Mouse (Mus musculus): ENCODE results near the gene Atp8a2. TPM values are rescaled to one million over a fixed set of nuclear protein-coding genes. Genes with fewer than 3 reads are reported as not detected.

Gene Atp8a2
- polyA plus RNA-seq, 1 experiment from 2014 or later: 9.0 TPM

DNA sequence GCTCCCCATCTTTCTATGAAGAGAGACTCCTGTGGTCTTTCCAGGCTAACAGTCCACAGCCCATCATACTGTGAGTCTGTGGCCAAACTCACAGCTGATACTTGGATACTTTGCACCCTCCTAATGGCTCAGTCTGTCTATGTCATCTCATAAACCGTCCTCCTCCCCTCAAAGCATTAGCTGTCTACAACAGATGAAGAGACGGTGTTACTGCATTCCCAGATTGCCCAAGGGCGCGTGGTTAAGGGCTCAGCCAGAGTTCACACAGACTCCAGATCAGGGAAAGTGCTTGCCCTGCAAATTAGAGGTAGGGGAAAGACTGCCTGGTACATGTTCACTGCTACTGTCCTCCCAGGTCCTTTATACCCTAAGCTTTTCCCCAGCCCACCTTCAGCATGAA is 515.1 kb downstream of the Atp8a2 start:
- H3K4me2 ChIP-seq (ENCODE audit: low read length): no peak overlapping the region
- no peaks in the 10 kb centered on the region for H3K27me3 ChIP-seq (ENCODE audit: control insufficient read depth, insufficient read depth, low read length)
- peaks cover 4 to 5% of the 10 kb centered on the region in 2 experiments; a peak in 1 of 4 replicates for H3K4me1 ChIP-seq (ENCODE audit: control insufficient read depth in 2 of 2, insufficient read depth in 2 of 2, low read length in 2 of 2)
- H3K27ac ChIP-seq (replicated peaks in 1 of 2; ENCODE audit: control insufficient read depth in 1 of 2, insufficient read depth in 1 of 2, low read depth in 2 of 2, low read length in 2 of 2): no peak overlapping the region
- H3K9ac ChIP-seq (ENCODE audit: low read length): no peak overlapping the region
- no peak overlapping the region for H3K4me3 ChIP-seq (ENCODE audit: control insufficient read depth in 1 of 2, insufficient read depth in 1 of 2, low read depth in 1 of 2, low read length in 2 of 2)
- no peaks in the 10 kb centered on the region for H3K36me3 ChIP-seq (ENCODE audit: control insufficient read depth, insufficient read depth, low read length)
- 58% methylated on average over 4 of the region's 4 CpGs for WGBS
- H3K9me3 ChIP-seq (ENCODE audit: control insufficient read depth, low read length): no peaks in the 10 kb centered on the region
- ATAC-seq (ENCODE audit: insufficient number of reproducible peaks, insufficient read depth, low FRiP score, low read depth): no peak

DNA sequence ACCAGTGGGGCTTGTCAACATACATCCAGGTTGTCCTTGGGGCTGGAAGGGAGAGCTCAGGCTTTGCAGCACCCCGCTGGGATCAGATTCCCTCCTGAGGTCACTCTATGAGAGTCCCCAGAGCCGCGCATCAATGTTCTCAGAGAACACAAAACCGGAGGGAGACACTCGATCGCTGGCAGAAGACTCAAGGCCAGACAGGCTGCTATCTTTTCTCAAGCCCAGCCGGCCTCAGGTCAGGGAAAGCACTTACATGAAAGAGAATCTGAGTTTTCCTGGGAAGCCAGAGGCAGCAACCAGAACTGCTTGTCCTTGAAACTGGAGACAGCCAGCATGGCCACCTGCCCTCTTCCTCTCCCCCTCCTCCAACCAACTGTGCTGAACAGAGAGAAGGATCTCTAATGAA is 519.4 kb downstream of the Atp8a2 start:
- ATAC-seq (ENCODE audit: insufficient number of reproducible peaks, insufficient read depth, low FRiP score, low read depth): no peak
- WGBS: 61% methylated on average over 7 of the region's 7 CpGs
- H3K4me2 ChIP-seq (ENCODE audit: low read length): no peak overlapping the region
- no peaks in the 10 kb centered on the region for H3K36me3 ChIP-seq (ENCODE audit: control insufficient read depth, insufficient read depth, low read length)
- H3K9me3 ChIP-seq (ENCODE audit: control insufficient read depth, low read length): no peaks in the 10 kb centered on the region
- H3K4me1 ChIP-seq (ENCODE audit: control insufficient read depth in 2 of 2, insufficient read depth in 2 of 2, low read length in 2 of 2): peaks cover 0 to 3% of the 10 kb centered on the region in 2 experiments; a peak in 1 of 4 replicates
- no peak overlapping the region for H3K27ac ChIP-seq (replicated peaks in 1 of 2; ENCODE audit: control insufficient read depth in 1 of 2, insufficient read depth in 1 of 2, low read depth in 2 of 2, low read length in 2 of 2)
- no peak overlapping the region for H3K4me3 ChIP-seq (ENCODE audit: control insufficient read depth in 1 of 2, insufficient read depth in 1 of 2, low read depth in 1 of 2, low read length in 2 of 2)
- H3K9ac ChIP-seq (ENCODE audit: low read length): no peak overlapping the region
- H3K27me3 ChIP-seq (ENCODE audit: control insufficient read depth, insufficient read depth, low read length): no peaks in the 10 kb centered on the region

DNA sequence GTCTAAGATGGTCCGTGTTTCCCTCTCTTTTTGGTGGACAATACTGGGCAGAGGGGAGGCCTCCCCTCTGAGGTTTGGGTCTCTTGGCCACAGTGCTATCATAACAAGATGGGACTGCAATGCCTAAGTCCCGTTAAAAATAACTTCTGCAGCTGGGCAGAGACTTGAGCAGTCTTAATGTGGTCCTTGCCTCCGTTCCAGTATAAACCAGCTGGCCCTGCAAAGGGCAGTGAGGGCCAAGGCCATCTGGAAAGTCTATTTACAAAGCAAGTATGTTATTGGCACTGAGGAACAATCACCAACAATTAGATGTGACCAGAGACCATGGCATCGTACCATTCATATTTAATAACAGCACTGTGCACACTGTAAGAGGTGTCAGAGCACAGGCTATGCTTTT is 521.6 kb downstream of the Atp8a2 start:
- Histone ChIP-seq H3K27ac (replicated peaks in 1 of 2; ENCODE audit: control insufficient read depth in 1 of 2, insufficient read depth in 1 of 2, low read depth in 2 of 2, low read length in 2 of 2) (no peak overlapping the region), H3K36me3 (ENCODE audit: control insufficient read depth, insufficient read depth, low read length) (no peaks in the 10 kb centered on the region), H3K27me3 (ENCODE audit: control insufficient read depth, insufficient read depth, low read length) (no peaks in the 10 kb centered on the region), H3K4me2 (ENCODE audit: low read length) (no peak overlapping the region), H3K4me1 (ENCODE audit: control insufficient read depth in 2 of 2, insufficient read depth in 2 of 2, low read length in 2 of 2) (peaks cover 0 to 3% of the 10 kb centered on the region in 2 experiments; a peak in 1 of 4 replicates), H3K9me3 (ENCODE audit: control insufficient read depth, low read length) (no peaks in the 10 kb centered on the region), H3K4me3 (ENCODE audit: control insufficient read depth in 1 of 2, insufficient read depth in 1 of 2, low read depth in 1 of 2, low read length in 2 of 2) (no peak overlapping the region), H3K9ac (ENCODE audit: low read length) (no peak overlapping the region)
- 61% methylated on average over 4 of the region's 4 CpGs for WGBS
- ATAC-seq (ENCODE audit: insufficient number of reproducible peaks, insufficient read depth, low FRiP score, low read depth): no peak

DNA sequence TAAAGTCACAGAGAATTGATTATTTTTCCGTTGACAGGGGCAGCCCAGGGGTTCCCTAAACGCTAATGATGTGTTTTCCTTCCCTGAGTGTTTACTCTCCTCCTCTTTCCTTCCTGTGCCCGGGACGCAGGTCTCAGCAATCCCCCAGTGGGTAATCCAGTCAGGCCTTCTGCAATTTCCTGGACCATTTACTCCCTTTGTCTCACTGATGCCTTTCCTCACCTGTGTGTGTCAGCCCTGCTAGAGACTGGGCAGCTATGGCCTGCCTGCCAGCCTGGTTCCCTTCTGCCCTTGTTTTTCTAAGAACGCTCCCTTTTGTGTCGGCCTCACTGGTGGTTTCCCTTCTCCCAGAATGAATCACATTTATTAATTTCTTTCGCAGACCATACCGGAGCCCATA is 522.4 kb downstream of the Atp8a2 start:
- Histone ChIP-seq H3K4me3 (ENCODE audit: control insufficient read depth in 1 of 2, insufficient read depth in 1 of 2, low read depth in 1 of 2, low read length in 2 of 2) (no peak overlapping the region), H3K27me3 (ENCODE audit: control insufficient read depth, insufficient read depth, low read length) (no peaks in the 10 kb centered on the region), H3K9ac (ENCODE audit: low read length) (no peak overlapping the region), H3K9me3 (ENCODE audit: control insufficient read depth, low read length) (no peaks in the 10 kb centered on the region), H3K4me2 (ENCODE audit: low read length) (no peak overlapping the region), H3K4me1 (ENCODE audit: control insufficient read depth in 2 of 2, insufficient read depth in 2 of 2, low read length in 2 of 2) (peaks cover 0 to 3% of the 10 kb centered on the region in 2 experiments; a peak in 1 of 4 replicates), H3K36me3 (ENCODE audit: control insufficient read depth, insufficient read depth, low read length) (no peaks in the 10 kb centered on the region), H3K27ac (replicated peaks in 1 of 2; ENCODE audit: control insufficient read depth in 1 of 2, insufficient read depth in 1 of 2, low read depth in 2 of 2, low read length in 2 of 2) (no peak overlapping the region)
- WGBS: 43% methylated on average over 8 of the region's 8 CpGs
- ATAC-seq (ENCODE audit: insufficient number of reproducible peaks, insufficient read depth, low FRiP score, low read depth): no peak

DNA sequence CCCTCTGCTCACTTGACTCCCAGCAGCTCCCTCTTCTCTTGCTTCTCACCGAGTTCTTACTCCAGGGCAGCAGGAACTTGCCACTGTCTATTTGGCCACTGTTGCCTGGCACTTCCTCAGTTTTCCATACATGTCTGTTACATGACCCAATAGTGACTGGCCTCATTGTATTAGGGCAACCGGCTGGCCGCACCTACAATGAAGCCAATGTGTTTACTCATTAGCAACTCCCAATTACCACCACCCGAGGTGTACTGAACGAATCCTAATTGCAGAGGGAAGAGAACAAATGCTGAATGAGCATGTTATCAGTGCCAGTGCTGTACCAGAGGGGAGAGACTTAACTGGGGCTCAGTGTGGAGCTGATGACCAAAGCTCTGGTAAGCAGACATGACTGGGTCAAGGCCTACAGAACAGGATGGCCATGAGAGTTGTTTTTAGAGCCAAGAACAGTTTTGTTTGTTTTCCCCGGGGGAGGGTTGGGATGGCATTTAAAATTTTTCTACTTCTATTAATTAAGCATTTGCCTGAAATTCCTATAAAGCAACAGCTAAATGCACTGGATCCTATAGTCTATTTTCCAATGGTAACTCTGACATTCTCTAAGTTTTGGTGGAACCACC is 524.0 kb downstream of the Atp8a2 start:
- H3K4me3 ChIP-seq (ENCODE audit: control insufficient read depth in 1 of 2, insufficient read depth in 1 of 2, low read depth in 1 of 2, low read length in 2 of 2): no peak overlapping the region
- H3K4me2 ChIP-seq (ENCODE audit: low read length): no peak overlapping the region
- no peak overlapping the region for H3K27ac ChIP-seq (replicated peaks in 1 of 2; ENCODE audit: control insufficient read depth in 1 of 2, insufficient read depth in 1 of 2, low read depth in 2 of 2, low read length in 2 of 2)
- H3K9ac ChIP-seq (ENCODE audit: low read length): no peak overlapping the region
- H3K36me3 ChIP-seq (ENCODE audit: control insufficient read depth, insufficient read depth, low read length): no peaks in the 10 kb centered on the region
- no peak for ATAC-seq (ENCODE audit: insufficient number of reproducible peaks, insufficient read depth, low FRiP score, low read depth)
- H3K27me3 ChIP-seq (ENCODE audit: control insufficient read depth, insufficient read depth, low read length): no peaks in the 10 kb centered on the region
- no peaks in the 10 kb centered on the region for H3K9me3 ChIP-seq (ENCODE audit: control insufficient read depth, low read length)
- 82% methylated on average over 6 of the region's 6 CpGs for WGBS
- peaks cover 0 to 3% of the 10 kb centered on the region in 2 experiments; a peak in 1 of 4 replicates for H3K4me1 ChIP-seq (ENCODE audit: control insufficient read depth in 2 of 2, insufficient read depth in 2 of 2, low read length in 2 of 2)

DNA sequence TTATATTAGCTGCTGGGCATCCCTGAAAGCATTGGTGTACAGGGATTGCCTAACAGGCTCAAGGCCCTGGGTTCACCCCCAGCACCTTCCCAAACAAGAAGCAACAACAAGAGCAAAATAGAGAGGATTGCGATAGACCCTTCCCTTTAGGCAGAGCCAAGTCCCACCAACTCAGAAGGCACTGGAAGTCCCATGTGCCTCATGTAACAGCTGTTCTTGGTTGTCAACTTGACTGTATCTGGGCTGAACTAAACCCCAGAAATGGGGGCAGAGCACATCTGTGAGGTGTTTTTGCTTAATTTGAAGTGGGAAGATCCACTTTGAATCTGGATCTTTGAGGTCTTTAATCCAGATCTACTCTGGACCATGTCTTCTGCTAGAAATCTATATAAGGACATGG is 539.9 kb downstream of the Atp8a2 start:
- 83% methylated on average over 1 of the region's 1 CpGs for WGBS
- no peaks in the 10 kb centered on the region for H3K9me3 ChIP-seq (ENCODE audit: control insufficient read depth, low read length)
- ATAC-seq (ENCODE audit: insufficient number of reproducible peaks, insufficient read depth, low FRiP score, low read depth): no peak

DNA sequence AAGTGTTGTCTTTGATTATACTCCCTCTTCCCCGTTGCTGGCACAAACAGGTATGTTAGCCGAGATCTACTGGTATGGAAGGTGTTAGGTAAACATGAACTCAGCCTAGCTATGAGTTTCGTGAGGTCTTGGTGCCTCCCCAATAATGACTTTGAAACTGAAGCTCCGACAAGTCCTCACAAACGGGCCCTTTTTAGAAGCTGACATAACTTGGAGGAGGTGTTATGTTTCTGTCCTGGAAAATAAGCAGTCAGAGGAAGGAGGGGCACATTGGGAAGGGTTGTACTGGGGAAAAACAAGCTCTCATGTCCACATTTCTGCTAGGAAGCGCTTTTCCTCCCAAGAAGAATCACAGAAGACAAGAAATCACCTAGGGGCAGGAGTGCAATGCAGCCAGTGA is 540.4 kb downstream of the Atp8a2 start:
- Histone ChIP-seq H3K9me3 (ENCODE audit: control insufficient read depth, low read length) (no peaks in the 10 kb centered on the region), H3K4me2 (ENCODE audit: low read length) (no peak overlapping the region), H3K4me1 (ENCODE audit: control insufficient read depth in 2 of 2, insufficient read depth in 2 of 2, low read length in 2 of 2) (0 out of 4 replicates have a peak, but pooled peaks cover 0 to 3% of the 10 kb centered on the region in 2 experiments), H3K27me3 (ENCODE audit: control insufficient read depth, insufficient read depth, low read length) (no peaks in the 10 kb centered on the region), H3K9ac (ENCODE audit: low read length) (no peak overlapping the region), H3K27ac (replicated peaks in 1 of 2; ENCODE audit: control insufficient read depth in 1 of 2, insufficient read depth in 1 of 2, low read depth in 2 of 2, low read length in 2 of 2) (no peak overlapping the region), H3K4me3 (ENCODE audit: control insufficient read depth in 1 of 2, insufficient read depth in 1 of 2, low read depth in 1 of 2, low read length in 2 of 2) (no peak overlapping the region), H3K36me3 (ENCODE audit: control insufficient read depth, insufficient read depth, low read length) (no peaks in the 10 kb centered on the region)
- no peak for ATAC-seq (ENCODE audit: insufficient number of reproducible peaks, insufficient read depth, low FRiP score, low read depth)
- WGBS: 54% methylated on average over 6 of the region's 6 CpGs

More for the DNA sequence above, 539.9 kb downstream of the Atp8a2 start:
- Histone ChIP-seq H3K4me1 (ENCODE audit: control insufficient read depth in 2 of 2, insufficient read depth in 2 of 2, low read length in 2 of 2) (0 out of 4 replicates have a peak, but pooled peaks cover 0 to 3% of the 10 kb centered on the region in 2 experiments), H3K4me3 (ENCODE audit: control insufficient read depth in 1 of 2, insufficient read depth in 1 of 2, low read depth in 1 of 2, low read length in 2 of 2) (no peak overlapping the region), H3K27ac (replicated peaks in 1 of 2; ENCODE audit: control insufficient read depth in 1 of 2, insufficient read depth in 1 of 2, low read depth in 2 of 2, low read length in 2 of 2) (no peak overlapping the region), H3K4me2 (ENCODE audit: low read length) (no peak overlapping the region), H3K36me3 (ENCODE audit: control insufficient read depth, insufficient read depth, low read length) (no peaks in the 10 kb centered on the region), H3K9ac (ENCODE audit: low read length) (no peak overlapping the region), H3K27me3 (ENCODE audit: control insufficient read depth, insufficient read depth, low read length) (no peaks in the 10 kb centered on the region)

DNA sequence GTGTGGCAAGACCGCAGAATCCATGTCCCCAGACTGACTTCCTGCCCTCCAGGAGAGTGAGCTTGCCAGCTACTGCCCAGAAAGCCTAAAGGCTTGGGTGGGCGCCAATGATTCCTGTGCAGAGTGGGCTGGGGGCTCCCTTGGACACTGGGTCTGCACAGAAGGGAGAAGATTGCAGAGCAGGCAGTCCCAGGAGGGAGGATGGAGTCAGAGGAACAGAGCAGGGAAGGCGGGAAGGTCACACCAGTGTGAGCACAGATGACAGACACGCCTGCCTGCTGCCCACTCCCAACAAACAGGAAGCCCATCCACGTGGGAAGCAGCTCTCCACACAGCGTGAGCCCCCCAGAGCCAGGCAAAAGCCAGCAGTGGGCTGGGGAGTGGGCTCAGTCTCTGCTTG is 547.6 kb downstream of the Atp8a2 start:
- H3K9ac ChIP-seq (ENCODE audit: low read length): no peak overlapping the region
- no peaks in the 10 kb centered on the region for H3K9me3 ChIP-seq (ENCODE audit: control insufficient read depth, low read length)
- peaks cover 11 to 12% of the 10 kb centered on the region in 2 experiments; a peak in 3 of 4 replicates for H3K4me1 ChIP-seq (ENCODE audit: control insufficient read depth in 2 of 2, insufficient read depth in 2 of 2, low read length in 2 of 2)
- H3K4me3 ChIP-seq (ENCODE audit: control insufficient read depth in 1 of 2, insufficient read depth in 1 of 2, low read depth in 1 of 2, low read length in 2 of 2): no peak overlapping the region
- no peak for ATAC-seq (ENCODE audit: insufficient number of reproducible peaks, insufficient read depth, low FRiP score, low read depth)
- no peaks in the 10 kb centered on the region for H3K36me3 ChIP-seq (ENCODE audit: control insufficient read depth, insufficient read depth, low read length)
- 62% methylated on average over 6 of the region's 6 CpGs for WGBS
- no peak overlapping the region for H3K27ac ChIP-seq (replicated peaks in 1 of 2; ENCODE audit: control insufficient read depth in 1 of 2, insufficient read depth in 1 of 2, low read depth in 2 of 2, low read length in 2 of 2)
- no peak overlapping the region for H3K4me2 ChIP-seq (ENCODE audit: low read length)
- H3K27me3 ChIP-seq (ENCODE audit: control insufficient read depth, insufficient read depth, low read length): no peaks in the 10 kb centered on the region

Measured in heart, embryonic 14.5 days (tissue).